Mouse (Mus musculus) A20 (cell line): Measurements from ENCODE around the gene Mrpl4.
"Not testable (repeated sequence)": the region's sequence is repeated elsewhere in the genome, so short reads cannot be mapped to it uniquely, and the experiment has no call there.

Experiments
- DNase-seq: peaks from one replicate; pipeline ENCODE4 v3.0.0-alpha.2; 2011; ENCODE audit warnings: low read depth, low spot score

Mrpl4 gene

DNA sequence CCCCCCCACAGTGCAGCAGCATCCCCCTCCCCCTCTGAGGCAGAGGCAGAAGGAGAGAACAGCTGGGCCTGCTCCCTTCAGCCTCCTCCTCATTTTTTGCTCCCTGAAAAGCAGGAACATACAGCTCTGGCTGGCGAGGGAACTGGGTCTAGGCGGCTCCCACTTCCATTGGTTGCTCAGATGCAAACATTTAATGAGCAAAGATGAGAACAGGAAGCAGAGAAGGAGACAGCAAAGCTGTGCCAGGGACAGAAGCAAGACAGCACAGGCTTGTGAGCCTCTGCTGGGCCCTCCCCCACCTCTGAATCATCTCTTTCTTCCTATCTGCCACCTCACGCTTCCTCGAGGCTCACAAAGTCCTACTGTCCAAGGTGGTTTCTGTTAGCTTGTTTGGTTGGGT is 38.8 kb downstream of the Mrpl4 start:
- DNase-seq: no peak

DNA sequence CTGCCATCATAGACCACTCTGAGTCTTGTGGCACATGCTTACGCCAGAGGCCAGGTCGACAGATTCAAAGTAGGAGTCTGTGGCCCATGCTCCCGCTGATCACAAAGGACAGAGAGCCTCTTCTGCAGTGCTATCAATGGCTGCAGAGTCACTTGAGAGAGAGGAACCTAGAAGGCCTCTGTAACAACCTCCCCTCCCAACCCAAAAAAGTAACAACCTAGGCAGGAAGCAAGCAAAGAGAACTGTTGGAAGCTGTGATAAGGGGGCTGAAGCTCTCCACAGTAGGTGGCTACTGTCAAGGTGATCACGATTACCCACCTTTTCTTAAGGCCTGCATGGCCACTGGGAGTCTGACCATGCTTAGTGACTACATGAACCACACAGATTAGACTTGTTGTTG is 41.0 kb downstream of the Mrpl4 start:
- DNase-seq: no peak

GRCm38 (mm10) chr9:21044785-21045184 is 42.2 kb downstream of the Mrpl4 start:
- DNase-seq: not testable (repeated sequence)

- no peak for DNase-seq
Observed at GRCm38 (mm10) chr9:21045235-21045634, 42.7 kb downstream of the Mrpl4 start.

GRCm38 (mm10) chr9:21051578-21051977 is 49.0 kb downstream of the Mrpl4 start:
- DNase-seq: no peak
